Mouse (Mus musculus) left cerebral cortex, adult 11 months (tissue): ENCODE measurements around the gene Pakap.

Source experiments
- DNase-seq: peaks from one replicate; pipeline ENCODE4 v3.0.0; 2022; ENCODE audit warnings: low spot score

Gene Pakap

GRCm38 (mm10) chr4:57798286-57799018 lies 230.5 kb downstream of the Pakap start:
- DNase-seq: no peak

- no peak for DNase-seq
These were observed 231.3 kb downstream of the Pakap start for GRCm38 (mm10) chr4:57799297-57799696.

GRCm38 (mm10) chr4:57801239-57801638 lies 233.3 kb downstream of the Pakap start:
- DNase-seq: no peak

- no peak for DNase-seq
These were observed 234.0 kb downstream of the Pakap start for GRCm38 (mm10) chr4:57801986-57802385.

GRCm38 (mm10) chr4:57802411-57802810 lies 234.4 kb downstream of the Pakap start:
- no peak for DNase-seq

- DNase-seq: no peak
These were observed 236.9 kb downstream of the Pakap start for GRCm38 (mm10) chr4:57804902-57805301.

GRCm38 (mm10) chr4:57809449-57809848 lies 241.5 kb downstream of the Pakap start:
- DNase-seq: no peak

GRCm38 (mm10) chr4:57812075-57812474 lies 244.1 kb downstream of the Pakap start:
- no peak for DNase-seq

GRCm38 (mm10) chr4:57812916-57813575 lies 245.1 kb downstream of the Pakap start:
- no peak for DNase-seq

GRCm38 (mm10) chr4:57813576-57813945 lies 245.6 kb downstream of the Pakap start:
- no peak for DNase-seq

GRCm38 (mm10) chr4:57815355-57815754 lies 247.4 kb downstream of the Pakap start:
- DNase-seq: no peak

GRCm38 (mm10) chr4:57816146-57816545 lies 248.2 kb downstream of the Pakap start:
- DNase-seq: no peak

- DNase-seq: no peak
These were observed 252.9 kb downstream of the Pakap start for GRCm38 (mm10) chr4:57820839-57821374.

GRCm38 (mm10) chr4:57821556-57822356 lies 253.8 kb downstream of the Pakap start:
- DNase-seq: no peak

GRCm38 (mm10) chr4:57822641-57823040 lies 254.7 kb downstream of the Pakap start:
- no peak for DNase-seq

GRCm38 (mm10) chr4:57824626-57825240 lies 256.8 kb downstream of the Pakap start:
- DNase-seq: no peak

GRCm38 (mm10) chr4:57826272-57826671 lies 258.3 kb downstream of the Pakap start:
- DNase-seq: no peak

- no peak for DNase-seq
These were observed 261.2 kb downstream of the Pakap start for GRCm38 (mm10) chr4:57829131-57829530.

- DNase-seq: no peak
These were observed 261.8 kb downstream of the Pakap start for GRCm38 (mm10) chr4:57829740-57830139.

- DNase-seq: no peak
These were observed 264.3 kb downstream of the Pakap start for GRCm38 (mm10) chr4:57832318-57832717.

GRCm38 (mm10) chr4:57833060-57833459 lies 265.1 kb downstream of the Pakap start:
- no peak for DNase-seq

- no peak for DNase-seq
These were observed 266.2 kb downstream of the Pakap start for GRCm38 (mm10) chr4:57834141-57834540.
